In the genomic region with DNA sequence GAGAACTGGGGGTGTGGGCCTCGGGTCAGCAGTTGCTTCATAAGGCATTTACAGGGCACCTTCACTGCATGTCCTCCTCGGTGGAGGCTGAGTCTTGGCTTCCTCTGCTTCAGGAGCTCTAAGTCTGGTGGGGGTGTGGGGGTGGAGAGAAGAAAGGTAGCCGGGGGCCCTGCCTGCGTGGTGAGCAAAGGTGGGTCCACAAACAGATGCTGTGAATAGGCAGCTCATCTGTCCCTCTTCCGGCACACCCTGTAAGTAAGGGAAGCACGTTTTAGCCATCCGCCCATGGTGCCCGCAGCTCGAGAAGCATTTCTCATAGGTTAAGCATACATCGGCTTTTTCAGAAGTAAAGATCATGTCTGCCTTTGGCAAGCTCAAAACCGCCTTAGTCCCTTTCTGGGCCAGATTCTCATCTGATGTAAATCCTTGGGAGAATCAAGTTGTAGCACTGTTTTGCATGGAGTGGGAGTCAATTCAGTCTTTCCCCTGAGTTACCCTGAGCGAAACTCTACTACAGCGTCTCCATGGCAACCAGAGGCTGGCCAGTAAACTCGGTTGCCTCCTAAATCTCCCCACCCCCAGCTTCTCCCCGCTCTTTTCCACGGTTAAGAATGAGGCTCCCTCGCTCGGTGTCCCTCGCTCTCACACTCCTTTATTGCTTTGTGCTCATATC, we compare ENCODE assay signal across 8 mouse cellular contexts.
A peak's percentile ranks its signal among the peaks of the same experiment; 100 is the strongest.
DNase-seq lines count a peak whose midpoint lies in the region; ATAC-seq and TF ChIP-seq lines count a peak whose summit lies in the region.

No protein-coding gene starts in this region.

- H3K36me3 ChIP-seq in heart, adult 2 months (ENCODE audit: control insufficient read depth, insufficient read depth, low read length): no peaks in the 10 kb centered on the region
- H3K36me3 ChIP-seq in forebrain, postnatal 0 days (ENCODE audit: insufficient read depth): no peaks in the 10 kb centered on the region
- H3K36me3 ChIP-seq in neural tube, embryonic 13.5 days: no peaks in the 10 kb centered on the region

- H3K4me2 ChIP-seq in forebrain, postnatal 0 days (ENCODE audit: low read depth): peak overlapping the region; percentile 31
- peak overlapping the region; percentile 37 for H3K4me2 ChIP-seq in neural tube, embryonic 13.5 days

- peak; percentile 59 for DNase-seq in heart, adult 11 months
- DNase-seq in heart, adult 2 months: no peak
- DNase-seq in WW6 (ENCODE audit: low read depth, low spot score): peak; percentile 47
- peak; percentile 86 for DNase-seq in forebrain, postnatal 0 days
- DNase-seq in left cerebral cortex, adult 2 months (ENCODE audit: extremely low spot score in 1 of 2, low spot score in 2 of 2): peak; percentile 67 to 68
- DNase-seq in cerebellum, adult 8-10 months: no peak

- no peak for TF ChIP-seq POLR2A in heart, adult 2 months (IDR thresholded peaks at IDR 0.05; ENCODE audit: insufficient read depth, low read depth, low read length)

- peak; percentile 89 for ATAC-seq in forebrain, postnatal 0 days
- ATAC-seq in neural tube, embryonic 13.5 days (ENCODE audit: low read depth): peak; percentile 81
- ATAC-seq in megakaryocyte progenitor cell, adult 5-6 weeks (replicated peaks; ENCODE audit: poor library complexity): no peak

- no peaks in the 10 kb centered on the region for H3K4me1 ChIP-seq in heart, adult 2 months (ENCODE audit: control insufficient read depth, insufficient read depth, low read length)
- H3K4me1 ChIP-seq in forebrain, postnatal 0 days (ENCODE audit: insufficient read depth): no peaks in the 10 kb centered on the region
- H3K4me1 ChIP-seq in neural tube, embryonic 13.5 days (replicated peaks): peaks cover 23% of the 10 kb centered on the region

- no peak overlapping the region for H3K27ac ChIP-seq in heart, adult 2 months
- peak overlapping the region; percentile 70 for H3K27ac ChIP-seq in forebrain, postnatal 0 days (ENCODE audit: low read depth, low read length)
- peak overlapping the region; percentile 50; the same call in 1 of the 2 replicates for H3K27ac ChIP-seq in left cerebral cortex, adult 2 months
- H3K27ac ChIP-seq in neural tube, embryonic 13.5 days (replicated peaks): peak overlapping the region; percentile 69

- 66% methylated on average over 19 of the region's 19 CpGs for WGBS in heart, adult 2 months
- 16% methylated on average over 19 of the region's 19 CpGs for WGBS in forebrain, postnatal 0 days
- 16% methylated on average over 19 of the region's 19 CpGs for WGBS in neural tube, embryonic 13.5 days

- TF ChIP-seq EP300 in heart, adult 2 months (IDR thresholded peaks at IDR 0.05; ENCODE audit: insufficient read depth, low read depth, low read length): no peak

- H3K9ac ChIP-seq in heart, adult 2 months (ENCODE audit: low read depth, low read length): no peak overlapping the region
- H3K9ac ChIP-seq in forebrain, postnatal 0 days: no peak overlapping the region
- 0 out of 2 replicates have a peak overlapping the region, but pooled peaks have one; percentile 5 for H3K9ac ChIP-seq in neural tube, embryonic 13.5 days

- no peaks in the 10 kb centered on the region for H3K79me2 ChIP-seq in heart, adult 2 months (replicated peaks; ENCODE audit: control insufficient read depth, insufficient read depth, low read length)

- H3K4me3 ChIP-seq in heart, adult 2 months: no peak overlapping the region
- no peak overlapping the region for H3K4me3 ChIP-seq in forebrain, postnatal 0 days (ENCODE audit: low read depth, low read length)
- H3K4me3 ChIP-seq in left cerebral cortex, adult 2 months: no peak overlapping the region
- H3K4me3 ChIP-seq in neural tube, embryonic 13.5 days: no peak overlapping the region

- no peaks in the 10 kb centered on the region for H3K9me3 ChIP-seq in forebrain, postnatal 0 days (ENCODE audit: low read length)
- no peaks in the 10 kb centered on the region for H3K9me3 ChIP-seq in neural tube, embryonic 13.5 days

- TF ChIP-seq CTCF in heart, adult 2 months (IDR thresholded peaks at IDR 0.05): no peak
- TF ChIP-seq CTCF in forebrain, postnatal 0 days (IDR thresholded peaks at IDR 0.05; ENCODE audit: low read depth): no peak
- TF ChIP-seq CTCF in left cerebral cortex, adult 2 months (IDR thresholded peaks at IDR 0.05): no peak

- intact Hi-C loops in heart, adult 2 months (cut with DNase I): loop anchor here (2.0 kb wide), 1 partner anchor 134 kb away; no protein-coding TSS in a partner anchor
- intact Hi-C loops in left cerebral cortex, adult 2 months (cut with DNase I): loop anchor here (2.0 kb wide), 1 partner anchor 134 kb away; no protein-coding TSS in a partner anchor

- peaks cover 1% of the 10 kb centered on the region; the same call in 1 of the 2 replicates for H3K27me3 ChIP-seq in heart, adult 2 months (ENCODE audit: control insufficient read depth, insufficient read depth, low read length)
- no peaks in the 10 kb centered on the region for H3K27me3 ChIP-seq in forebrain, postnatal 0 days (ENCODE audit: insufficient read depth, low read length)
- H3K27me3 ChIP-seq in neural tube, embryonic 13.5 days: 0 out of 2 replicates have a peak, but pooled peaks cover 4% of the 10 kb centered on the region

Comparison
In these comparisons a context has a peak if more than half of its experiments do, and no peak if none do; other contexts are left out.
1. DNase-seq: peak in heart, adult 11 months (single experiment), WW6 (single experiment), forebrain, postnatal 0 days (single experiment) and left cerebral cortex, adult 2 months (2 of 2); none in heart, adult 2 months (0 of 2) and cerebellum, adult 8-10 months (single experiment).